Mouse (Mus musculus) intestine, postnatal 0 days (tissue): Measurements from ENCODE around the gene Emilin2. TPM values are rescaled to one million over a fixed set of nuclear protein-coding genes. Genes with fewer than 3 reads are reported as not detected.

ENCODE experiments used
- ATAC-seq: fragments of 200-750 bp; cut with Nextera tagmentation; 2 replicates; pipeline ENCODE4 v1.8.0; 2017; ENCODE audit warnings: mild to moderate bottlenecking, moderate TSS enrichment, moderate library complexity
- H3K27ac ChIP-seq: fragments of 300-500 bp; sonication (generic); 2 replicates; pipeline ENCODE4 v1.5.1; 2014; ENCODE audit warnings: mild to moderate bottlenecking, low read depth, low read length, moderate library complexity
- H3K27me3 ChIP-seq: fragments of 300-500 bp; sonication (generic); replicated peaks from 2 replicates; pipeline ENCODE4 v1.6.1; 2014; ENCODE audit warnings: low read length, mixed read lengths; ENCODE audit not compliant: control insufficient read depth, insufficient read depth
- H3K36me3 ChIP-seq: fragments of 300-500 bp; sonication (generic); 2 replicates; pipeline ENCODE4 v1.6.1; 2014; ENCODE audit warnings: mild to moderate bottlenecking, moderate library complexity; ENCODE audit not compliant: control insufficient read depth, insufficient read depth
- H3K4me1 ChIP-seq: fragments of 300-500 bp; sonication (generic); replicated peaks from 2 replicates; pipeline ENCODE4 v1.6.1; 2014; ENCODE audit warnings: antibody characterized with exemption, low read length, mixed read lengths; ENCODE audit not compliant: control insufficient read depth, insufficient read depth
- H3K4me2 ChIP-seq: fragments of 300-500 bp; sonication (generic); replicated peaks from 2 replicates; pipeline ENCODE4 v1.6.1; 2014; ENCODE audit warnings: low read depth, mild to moderate bottlenecking, moderate library complexity
- H3K4me3 ChIP-seq: fragments of 300-500 bp; sonication (generic); 2 replicates; pipeline ENCODE4 v1.5.1; 2014; ENCODE audit warnings: low read depth, low read length
- H3K9ac ChIP-seq: fragments of 300-500 bp; sonication (generic); 2 replicates; pipeline ENCODE4 v1.6.1; 2014; ENCODE audit warnings: mild to moderate bottlenecking, low read depth, low read length
- H3K9me3 ChIP-seq: fragments of 300-500 bp; sonication (generic); 2 replicates; pipeline ENCODE4 v1.6.1; 2016; ENCODE audit warnings: mixed run types; ENCODE audit not compliant: control insufficient read depth
- CTCF ChIP-seq: sonication (generic); IDR thresholded peaks from 2 replicates; pipeline ENCODE4 v1.5.1; 2016; ENCODE audit warnings: low read depth, mild to moderate bottlenecking, control low read depth, antibody characterized with exemption, moderate library complexity
- WGBS: fragments of 180-500 bp; shearing (Covaris S2); extraction: QIAGEN DNeasy Blood & Tissue Kit; methylation state at CpG from one replicate; pipeline ENCODE4 v1.1.7; 2014; 5-methylcytosine and 5-hydroxymethylcytosine counted together
- polyA plus RNA-seq: library from polyadenylated mRNA; unstranded; fragments of >200 nt; fragmentation: Nextera tagmentation; extraction: Ambion mirVana; gene quantifications from 2 replicates; pipeline ENCODE4 v1.2.1, GENCODE M21; 2015

Emilin2 gene
- polyA plus RNA-seq, 1 experiment from 2014 or later = 0.82 TPM

GRCm38 (mm10) chr17:71291897-71292420, 19.8 kb downstream of the Emilin2 start:
- H3K4me2 ChIP-seq = no peak overlapping the region
- no peak overlapping the region for H3K9ac ChIP-seq
- WGBS = 79% methylated on average over 6 of the region's 6 CpGs
- H3K36me3 ChIP-seq = no peaks in the 10 kb centered on the region
- TF ChIP-seq CTCF = no peak
- no peaks in the 10 kb centered on the region for H3K27me3 ChIP-seq
- no peak for ATAC-seq
- H3K9me3 ChIP-seq = no peaks in the 10 kb centered on the region
- H3K4me3 ChIP-seq = no peak overlapping the region
- no peaks in the 10 kb centered on the region for H3K4me1 ChIP-seq
- no peak overlapping the region for H3K27ac ChIP-seq

- Histone ChIP-seq H3K9me3 (no peaks in the 10 kb centered on the region), H3K36me3 (no peaks in the 10 kb centered on the region), H3K9ac (no peak overlapping the region), H3K27me3 (no peaks in the 10 kb centered on the region), H3K4me1 (no peaks in the 10 kb centered on the region), H3K4me2 (no peak overlapping the region), H3K4me3 (no peak overlapping the region), H3K27ac (no peak overlapping the region)
- 79% methylated on average over 7 of the region's 7 CpGs for WGBS
- no peak for ATAC-seq
- no peak for TF ChIP-seq CTCF
These were observed 21.0 kb downstream of the Emilin2 start for GRCm38 (mm10) chr17:71290486-71291410.

- H3K27me3 ChIP-seq = no peaks in the 10 kb centered on the region
- H3K27ac ChIP-seq = no peak overlapping the region
- H3K36me3 ChIP-seq = no peaks in the 10 kb centered on the region
- H3K9me3 ChIP-seq = no peaks in the 10 kb centered on the region
- no peak overlapping the region for H3K4me3 ChIP-seq
- TF ChIP-seq CTCF = no peak
- H3K4me1 ChIP-seq = no peaks in the 10 kb centered on the region
- WGBS = 78% methylated on average over 6 of the region's 6 CpGs
- H3K4me2 ChIP-seq = no peak overlapping the region
- H3K9ac ChIP-seq = no peak overlapping the region
- ATAC-seq = no peak
These were observed 22.1 kb downstream of the Emilin2 start for GRCm38 (mm10) chr17:71289572-71290176.

- H3K27me3 ChIP-seq = no peaks in the 10 kb centered on the region
- no peaks in the 10 kb centered on the region for H3K9me3 ChIP-seq
- 89% methylated on average over 10 of the region's 10 CpGs for WGBS
- H3K36me3 ChIP-seq = no peaks in the 10 kb centered on the region
- H3K4me3 ChIP-seq = no peak overlapping the region
- ATAC-seq = no peak
- TF ChIP-seq CTCF = no peak
- H3K9ac ChIP-seq = no peak overlapping the region
- H3K4me2 ChIP-seq = no peak overlapping the region
- H3K27ac ChIP-seq = no peak overlapping the region
- H3K4me1 ChIP-seq = no peaks in the 10 kb centered on the region
These were observed 22.8 kb downstream of the Emilin2 start for GRCm38 (mm10) chr17:71288808-71289548.

DNA sequence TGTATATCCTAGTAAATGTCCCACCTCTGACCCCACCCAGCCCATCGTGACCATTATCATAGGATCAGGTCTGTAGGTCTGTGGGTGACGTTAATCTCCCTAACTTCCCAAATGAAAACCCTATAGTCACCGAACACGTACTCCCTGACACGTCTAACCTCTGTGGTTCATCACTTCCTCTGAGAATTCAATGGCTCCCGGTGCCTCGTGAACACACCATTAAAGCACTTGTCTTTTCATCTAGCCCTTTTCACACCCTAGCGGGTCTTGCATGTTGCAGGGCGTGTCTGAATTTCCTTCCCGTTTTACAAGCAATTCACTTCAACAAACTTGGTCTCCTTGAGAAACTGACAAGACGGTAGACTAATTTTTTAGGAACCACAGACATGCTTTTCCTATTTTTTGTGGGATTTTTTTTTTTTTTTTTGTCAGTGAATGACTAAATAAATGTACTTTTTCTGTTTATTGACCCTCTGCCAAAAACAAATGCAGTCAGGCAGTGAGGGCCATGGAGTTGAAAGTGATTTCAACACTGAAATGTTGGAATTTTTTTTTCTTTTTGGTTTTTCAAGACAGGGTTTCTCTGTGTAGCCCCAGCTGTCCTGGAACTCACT, 23.5 kb downstream of the Emilin2 start:
- no peak for ATAC-seq
- H3K4me2 ChIP-seq = no peak overlapping the region
- no peak overlapping the region for H3K27ac ChIP-seq
- no peak for TF ChIP-seq CTCF
- H3K36me3 ChIP-seq = no peaks in the 10 kb centered on the region
- no peak overlapping the region for H3K4me3 ChIP-seq
- no peak overlapping the region for H3K9ac ChIP-seq
- 79% methylated on average over 11 of the region's 11 CpGs for WGBS
- H3K9me3 ChIP-seq = no peaks in the 10 kb centered on the region
- no peaks in the 10 kb centered on the region for H3K4me1 ChIP-seq
- no peaks in the 10 kb centered on the region for H3K27me3 ChIP-seq
